ENCODE assay signal across 21 mouse cellular contexts in the genomic region with DNA sequence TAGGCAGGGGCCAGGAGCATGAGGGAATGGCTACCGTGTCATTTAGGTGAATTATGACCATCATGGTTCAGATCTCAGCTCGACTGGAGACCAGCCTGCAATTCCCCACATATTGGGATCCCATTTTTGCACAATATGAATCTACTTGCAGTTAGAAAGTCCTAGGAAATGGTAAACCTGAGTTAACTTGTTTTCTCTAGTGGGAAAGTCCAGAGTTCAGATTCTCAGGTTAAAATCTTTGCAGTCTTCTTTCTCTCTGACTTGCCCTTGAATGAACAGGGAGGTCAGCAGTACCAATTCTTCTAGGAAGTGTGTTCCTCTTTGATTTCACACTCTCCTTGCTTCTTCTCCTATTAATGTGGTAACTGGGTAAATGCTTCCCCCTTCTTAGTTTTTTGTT.
DNase-seq lines count a peak whose midpoint lies in the region; ATAC-seq and TF ChIP-seq lines count a peak whose summit lies in the region.
"Had no signal": no experiment of that assay in that cellular context is flagged by ENCODE, and none has a peak within 500 bp of the region (broad histone marks: within the 10 kb centered on the region; RNA-seq: fewer than 3 reads in every experiment).

No protein-coding gene starts in this region.

- no peak for ATAC-seq in kidney, embryonic 14.5 days (ENCODE audit: low FRiP score, low TSS enrichment)
- ATAC-seq: activated CD4-positive, CD25-positive, alpha-beta regulatory T cell, adult 4 months; CD4-positive, CD25-positive, alpha-beta regulatory T cell, adult 4 months; Patski had no signal

- 41% methylated on average over 2 of the region's 2 CpGs for WGBS in kidney, adult 2 months
- 56% methylated on average over 2 of the region's 2 CpGs for WGBS in kidney, embryonic 14.5 days

- no peak for TF ChIP-seq POLR2A in kidney, adult 2 months (IDR thresholded peaks at IDR 0.05; ENCODE audit: low read depth, low read length)

- H3K36me3 ChIP-seq in kidney, adult 2 months (ENCODE audit: control insufficient read depth, insufficient read depth, low read length) = no peaks in the 10 kb centered on the region
- no peaks in the 10 kb centered on the region for H3K36me3 ChIP-seq in kidney, embryonic 14.5 days (ENCODE audit: control insufficient read depth, insufficient read depth, low read length)
- H3K36me3 ChIP-seq: G1E had no signal

- peak overlapping the region; percentile 99 for H3K27ac ChIP-seq in kidney, adult 2 months (ENCODE audit: insufficient read depth, low read depth, low read length)
- H3K27ac ChIP-seq in kidney, embryonic 14.5 days (ENCODE audit: low read depth, low read length) = no peak overlapping the region

- no peak overlapping the region for H3K4me2 ChIP-seq in kidney, embryonic 14.5 days (replicated peaks; ENCODE audit: low read depth, low read length)

- H3K9ac ChIP-seq in kidney, embryonic 14.5 days (ENCODE audit: low read depth, low read length) = no peak overlapping the region

- H3K9me3 ChIP-seq in kidney, embryonic 14.5 days (ENCODE audit: control insufficient read depth, low read length) = no peaks in the 10 kb centered on the region
- H3K9me3 ChIP-seq: G1E had no signal

- peak; percentile 70 for DNase-seq in kidney, adult 2 months
- DNase-seq in kidney, postnatal 25 days = no peak
- peak; percentile 19 to 25 for DNase-seq in kidney, adult 8-10 months
- no peak for DNase-seq in kidney, postnatal 14 days
- peak; percentile 75 for DNase-seq in kidney, adult 9 months
- DNase-seq: adrenal gland, adult 2 months; adrenal gland, adult 8-10 months; adrenal gland, postnatal 10 days; adrenal gland, postnatal 14 days; adrenal gland, postnatal 25 days; adrenal gland, postnatal 36 days; B cell, adult 2 months; cerebellum, adult 11 months; cerebellum, adult 11-12 months; cerebellum, adult 18-20 months had no signal

- TF ChIP-seq CTCF in kidney, adult 2 months (conservative IDR thresholded peaks at IDR 0.05; ENCODE audit: insufficient read depth, insufficient read length, low read depth, low read length) = no peak

- no peak overlapping the region for H3K4me3 ChIP-seq in kidney, adult 2 months (ENCODE audit: insufficient read depth, low read depth, low read length)
- H3K4me3 ChIP-seq in kidney, embryonic 14.5 days (ENCODE audit: low read length) = no peak overlapping the region

- no peaks in the 10 kb centered on the region for H3K27me3 ChIP-seq in kidney, adult 2 months (replicated peaks; ENCODE audit: control insufficient read depth, insufficient read depth, low read length)
- H3K27me3 ChIP-seq in kidney, embryonic 14.5 days (ENCODE audit: control insufficient read depth, insufficient read depth, low read length) = no peaks in the 10 kb centered on the region
- H3K27me3 ChIP-seq: CH12.LX, Patski had no signal

- H3K4me1 ChIP-seq in kidney, adult 2 months (ENCODE audit: control insufficient read depth, insufficient read depth, low read length) = 0 out of 2 replicates have a peak, but pooled peaks cover 5% of the 10 kb centered on the region
- no peaks in the 10 kb centered on the region for H3K4me1 ChIP-seq in kidney, embryonic 14.5 days (ENCODE audit: control insufficient read depth, insufficient read depth, low read length)

Comparison
In these comparisons a context has a peak if more than half of its experiments do, and no peak if none do; other contexts are left out.
1. DNase-seq: peak in kidney, adult 2 months (single experiment), kidney, adult 8-10 months (2 of 2) and kidney, adult 9 months (single experiment); none in kidney, postnatal 25 days (0 of 2) and kidney, postnatal 14 days (single experiment).